Mouse (Mus musculus): ENCODE data around the gene Mapt. TPM values are rescaled to one million over a fixed set of nuclear protein-coding genes. Genes with fewer than 3 reads are reported as not detected.

Gene Mapt
- total and polyA plus RNA-seq, 3 experiments: 30.1 to 91.6 (median 77.9) TPM

DNA sequence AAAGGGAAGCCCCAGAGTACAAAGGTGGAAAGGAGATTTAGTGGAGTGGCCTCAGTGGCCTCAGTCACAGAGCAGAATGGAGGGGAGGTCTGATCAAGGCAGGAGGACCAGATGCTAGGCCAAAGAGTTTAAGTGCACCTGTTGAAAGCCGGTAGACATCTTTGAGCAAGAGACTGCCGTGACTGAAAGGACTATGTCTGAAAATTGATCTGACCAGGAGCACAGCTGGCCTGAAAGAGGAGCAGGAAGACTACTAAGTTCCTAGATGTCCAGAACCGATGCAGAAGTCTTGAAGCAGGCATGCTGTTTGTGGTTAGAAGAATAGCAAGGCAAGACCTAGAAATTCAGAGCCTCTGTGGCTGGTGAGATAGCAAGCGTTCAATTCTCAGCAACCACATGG is 1.8 kb upstream of the Mapt start:
- Histone ChIP-seq H3K27me3 (ENCODE audit: control insufficient read depth, insufficient read depth, low read length) (peaks cover 4% of the 10 kb centered on the region; the same call in 1 of the 2 replicates), H3K4me3 (no peak overlapping the region), H3K27ac (no peak overlapping the region), H3K9ac (ENCODE audit: low read depth, low read length) (no peak overlapping the region), H3K36me3 (ENCODE audit: control insufficient read depth, insufficient read depth, low read length) (no peaks in the 10 kb centered on the region), H3K79me2 (replicated peaks; ENCODE audit: control insufficient read depth, insufficient read depth, low read length) (no peaks in the 10 kb centered on the region), H3K4me1 (ENCODE audit: control insufficient read depth, insufficient read depth, low read length) (peaks cover 2% of the 10 kb centered on the region; the same call in 1 of the 2 replicates)
- TF ChIP-seq POLR2A (IDR thresholded peaks at IDR 0.05; ENCODE audit: insufficient read depth, low read depth, low read length): no peak
- TF ChIP-seq CTCF (IDR thresholded peaks at IDR 0.05): peak; percentile 24; the same call in 1 of the 2 replicates
- TF ChIP-seq EP300 (IDR thresholded peaks at IDR 0.05; ENCODE audit: insufficient read depth, low read depth, low read length): no peak
- WGBS: 66% methylated on average over 4 of the region's 4 CpGs
- DNase-seq: no peak
- intact Hi-C loops (cut with DNase I): no loop called here

DNA sequence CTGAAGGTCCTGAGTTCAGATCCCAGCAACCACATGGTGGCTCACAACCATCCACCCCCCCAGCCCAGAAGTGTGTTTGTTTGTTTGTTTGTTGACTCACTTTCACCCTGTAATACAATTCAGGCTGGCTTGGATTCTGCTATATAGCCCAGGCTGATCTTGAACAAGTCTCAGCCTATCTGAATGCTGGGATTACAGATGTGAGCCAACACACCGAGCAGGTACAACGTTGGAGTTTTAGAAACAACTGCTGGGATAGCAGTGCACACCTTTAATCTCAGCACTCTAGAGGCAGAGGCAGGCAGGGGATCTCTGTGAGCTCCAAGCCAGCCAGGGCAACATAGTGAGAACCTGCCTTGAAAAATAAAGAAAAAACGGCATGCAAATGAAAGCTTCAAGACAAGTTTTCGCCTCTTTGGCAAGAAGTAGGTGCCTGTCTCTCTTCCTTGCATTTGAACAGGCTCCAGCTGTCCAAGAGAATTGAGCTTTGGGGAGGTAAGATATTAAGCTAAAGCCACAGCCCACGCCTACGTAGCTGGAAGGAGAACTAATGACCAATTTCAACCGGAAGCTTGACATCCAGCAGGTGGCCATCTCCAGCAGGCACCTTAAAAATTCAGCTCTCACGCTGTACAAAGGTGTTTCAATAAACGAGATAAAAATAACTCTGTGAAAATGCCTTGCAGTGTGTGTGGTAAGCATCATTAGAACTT is 968 bp upstream of the Mapt start:
- Histone ChIP-seq H3K27me3 (ENCODE audit: control insufficient read depth, insufficient read depth, low read length) (peaks cover 4% of the 10 kb centered on the region; the same call in 1 of the 2 replicates), H3K4me1 (ENCODE audit: control insufficient read depth, insufficient read depth, low read length) (peaks cover 2% of the 10 kb centered on the region; the same call in 1 of the 2 replicates), H3K79me2 (replicated peaks; ENCODE audit: control insufficient read depth, insufficient read depth, low read length) (no peaks in the 10 kb centered on the region), H3K4me3 (peak overlapping the region; percentile 73), H3K27ac (peak overlapping the region; percentile 86), H3K9ac (ENCODE audit: low read depth, low read length) (no peak overlapping the region), H3K36me3 (ENCODE audit: control insufficient read depth, insufficient read depth, low read length) (no peaks in the 10 kb centered on the region)
- intact Hi-C loops (cut with DNase I): loop anchor here (2.0 to 10.0 kb wide), 3 partner anchors 33 to 205 kb away; no protein-coding TSS in a partner anchor
- 12% methylated on average over 9 of the region's 9 CpGs for WGBS
- DNase-seq: no peak
- no peak for TF ChIP-seq EP300 (IDR thresholded peaks at IDR 0.05; ENCODE audit: insufficient read depth, low read depth, low read length)
- peak; percentile 58 for TF ChIP-seq CTCF (IDR thresholded peaks at IDR 0.05)

GRCm38 (mm10) chr11:104232141-104233061 is 1.2 kb downstream of the Mapt start:
- intact Hi-C loops (cut with DNase I): loop anchor here (10.0 kb wide), 1 partner anchor 202 kb away; no protein-coding TSS in a partner anchor
- peak; percentile 53 to 66 for DNase-seq
- peaks cover 4% of the 10 kb centered on the region; the same call in 1 of the 2 replicates for H3K27me3 ChIP-seq (ENCODE audit: control insufficient read depth, insufficient read depth, low read length)

GRCm38 (mm10) chr11:104233101-104233500 is 1.9 kb downstream of the Mapt start:
- WGBS: 8% methylated on average over 10 of the region's 10 CpGs
- Histone ChIP-seq H3K27me3 (ENCODE audit: control insufficient read depth, insufficient read depth, low read length) (peaks cover 4% of the 10 kb centered on the region; the same call in 1 of the 2 replicates), H3K4me3 (no peak overlapping the region; the same call in 1 of the 2 replicates), H3K9ac (ENCODE audit: low read depth, low read length) (no peak overlapping the region), H3K27ac (no peak overlapping the region), H3K4me1 (ENCODE audit: control insufficient read depth, insufficient read depth, low read length) (peaks cover 7% of the 10 kb centered on the region; the same call in 1 of the 2 replicates), H3K36me3 (ENCODE audit: control insufficient read depth, insufficient read depth, low read length) (no peaks in the 10 kb centered on the region), H3K79me2 (replicated peaks; ENCODE audit: control insufficient read depth, insufficient read depth, low read length) (no peaks in the 10 kb centered on the region)
- intact Hi-C loops (cut with DNase I): loop anchor here (10.0 kb wide), 1 partner anchor 202 kb away; no protein-coding TSS in a partner anchor
- no peak for TF ChIP-seq EP300 (IDR thresholded peaks at IDR 0.05; ENCODE audit: insufficient read depth, low read depth, low read length)
- TF ChIP-seq CTCF (IDR thresholded peaks at IDR 0.05): no peak
- no peak for TF ChIP-seq POLR2A (IDR thresholded peaks at IDR 0.05; ENCODE audit: insufficient read depth, low read depth, low read length)
- DNase-seq: no peak

More at GRCm38 (mm10) chr11:104232141-104233061, 1.2 kb downstream of the Mapt start:
- peaks cover 4% of the 10 kb centered on the region; the same call in 1 of the 2 replicates for H3K4me1 ChIP-seq (ENCODE audit: control insufficient read depth, insufficient read depth, low read length)
- peak overlapping the region; percentile 78 for H3K9ac ChIP-seq (ENCODE audit: low read depth, low read length)
- H3K79me2 ChIP-seq (replicated peaks; ENCODE audit: control insufficient read depth, insufficient read depth, low read length): no peaks in the 10 kb centered on the region
- H3K27ac ChIP-seq: peak overlapping the region; percentile 86
- WGBS: 3% methylated on average over 70 of the region's 72 CpGs
- H3K36me3 ChIP-seq (ENCODE audit: control insufficient read depth, insufficient read depth, low read length): no peaks in the 10 kb centered on the region
- no peak for TF ChIP-seq POLR2A (IDR thresholded peaks at IDR 0.05; ENCODE audit: insufficient read depth, low read depth, low read length)
- peak; percentile 30 for TF ChIP-seq CTCF (IDR thresholded peaks at IDR 0.05)
- H3K4me3 ChIP-seq: peak overlapping the region; percentile 73

DNA sequence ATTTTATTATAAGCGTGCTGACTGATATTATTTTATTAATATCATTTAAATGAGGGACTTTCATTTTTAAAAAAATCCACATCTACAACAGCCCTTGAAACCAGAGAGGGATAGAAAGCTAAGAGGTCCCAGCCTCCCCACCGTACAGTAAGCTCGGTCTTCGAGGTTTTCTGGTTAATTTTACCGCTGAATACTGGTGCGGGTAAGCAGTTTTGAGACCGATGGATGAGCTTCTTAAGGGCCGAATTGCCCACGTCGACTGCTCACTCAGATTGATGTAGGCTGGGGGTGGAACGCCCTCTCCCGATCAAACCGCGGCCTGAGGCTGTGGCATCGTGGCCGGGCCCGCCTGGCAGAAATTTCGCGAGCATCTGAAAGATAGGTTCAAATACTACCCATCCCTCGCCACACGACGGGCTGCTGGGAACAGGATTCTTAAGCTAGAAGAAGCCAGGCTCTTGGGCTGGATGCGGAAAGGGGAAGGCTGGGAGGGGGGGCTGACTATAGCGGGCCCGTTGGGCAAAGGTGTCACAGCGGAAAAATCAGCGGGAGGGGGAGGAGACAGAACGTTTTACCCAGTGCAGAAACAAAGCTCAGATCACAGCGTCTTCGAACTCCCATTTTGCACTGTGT is 2.5 kb downstream of the Mapt start:
- TF ChIP-seq EP300 (IDR thresholded peaks at IDR 0.05; ENCODE audit: insufficient read depth, low read depth, low read length): no peak
- no peak for TF ChIP-seq POLR2A (IDR thresholded peaks at IDR 0.05; ENCODE audit: insufficient read depth, low read depth, low read length)
- TF ChIP-seq CTCF (IDR thresholded peaks at IDR 0.05): no peak
- Histone ChIP-seq H3K27me3 (ENCODE audit: control insufficient read depth, insufficient read depth, low read length) (peaks cover 4% of the 10 kb centered on the region; the same call in 1 of the 2 replicates), H3K27ac (peak overlapping the region; percentile 43), H3K36me3 (ENCODE audit: control insufficient read depth, insufficient read depth, low read length) (no peaks in the 10 kb centered on the region), H3K4me3 (0 out of 2 replicates have a peak overlapping the region, but pooled peaks have one; percentile 24), H3K4me1 (ENCODE audit: control insufficient read depth, insufficient read depth, low read length) (peaks cover 7% of the 10 kb centered on the region; the same call in 1 of the 2 replicates), H3K79me2 (replicated peaks; ENCODE audit: control insufficient read depth, insufficient read depth, low read length) (no peaks in the 10 kb centered on the region), H3K9ac (ENCODE audit: low read depth, low read length) (no peak overlapping the region; the same call in 1 of the 2 replicates)
- 14% methylated on average over 30 of the region's 30 CpGs for WGBS
- intact Hi-C loops (cut with DNase I): loop anchor here (1.0 to 10.0 kb wide), 2 partner anchors 14 to 201 kb away; no protein-coding TSS in a partner anchor
- DNase-seq: no peak
